Mouse (Mus musculus): ENCODE data around the gene Pfdn2. TPM values are rescaled to one million over a fixed set of nuclear protein-coding genes. Genes with fewer than 3 reads are reported as not detected.

The Pfdn2 gene
- total and polyA plus RNA-seq, 3 experiments: 36.2 to 329 TPM; not detected in 1

GRCm38 (mm10) chr1:171344715-171345114 lies 755 bp upstream of the Pfdn2 start:
- Histone ChIP-seq H3K9ac (ENCODE audit: control insufficient read depth, low read depth, low read length, poor library complexity, severe bottlenecking) (peak overlapping the region; percentile 96), H3K79me2 (ENCODE audit: control insufficient read depth, insufficient read depth, low read length, poor library complexity) (peaks cover 41% of the 10 kb centered on the region), H3K9me3 (replicated peaks; ENCODE audit: insufficient read depth, low read length) (no peaks in the 10 kb centered on the region), H3K27me3 (ENCODE audit: control insufficient read depth in 1 of 2, insufficient read depth in 2 of 2, low read length in 2 of 2) (no peaks in the 10 kb centered on the region), H3K4me3 (ENCODE audit: control insufficient read depth in 1 of 2, insufficient read depth in 1 of 2, low read depth in 2 of 2, low read length in 2 of 2) (peak overlapping the region; percentile 89 to 99), H3K36me3 (ENCODE audit: control insufficient read depth in 1 of 2, insufficient read depth in 2 of 2, low read length in 2 of 2) (peaks cover 10 to 20% of the 10 kb centered on the region in 2 experiments), H3K4me1 (ENCODE audit: control insufficient read depth in 1 of 2, insufficient read depth in 2 of 2, low read length in 2 of 2) (peaks cover 6 to 15% of the 10 kb centered on the region in 2 experiments; a peak in 3 of 4 replicates), H3K27ac (ENCODE audit: control insufficient read depth, low read depth, low read length) (peak overlapping the region; percentile 77)
- no peak for TF ChIP-seq NELFE (IDR thresholded peaks at IDR 0.05; ENCODE audit: low read depth, low read length)
- TF ChIP-seq ZMIZ1 (IDR thresholded peaks at IDR 0.05; ENCODE audit: low read depth, low read length): no peak
- TF ChIP-seq ELF1 (IDR thresholded peaks at IDR 0.05; ENCODE audit: low read depth, low read length): no peak
- TF ChIP-seq CHD2 (IDR thresholded peaks at IDR 0.05; ENCODE audit: low read length): no peak
- no peak for TF ChIP-seq UBTF (IDR thresholded peaks at IDR 0.05; ENCODE audit: borderline replicate concordance, insufficient read depth, low read depth, low read length)
- no peak for TF ChIP-seq ZNF384 (IDR thresholded peaks at IDR 0.05; ENCODE audit: low read depth, low read length)
- TF ChIP-seq TBP (IDR thresholded peaks at IDR 0.05; ENCODE audit: low read depth, low read length): no peak
- no peak for TF ChIP-seq E2F4 (IDR thresholded peaks at IDR 0.05; ENCODE audit: borderline replicate concordance, low read depth, low read length)
- TF ChIP-seq MYC (IDR thresholded peaks at IDR 0.05; ENCODE audit: low read depth, low read length): no peak
- no peak for TF ChIP-seq GABPA (IDR thresholded peaks at IDR 0.05; ENCODE audit: low read depth, low read length)
- no peak for DNase-seq (ENCODE audit: low read depth, low spot score)

GRCm38 (mm10) chr1:171346095-171346450 lies 603 bp downstream of the Pfdn2 start:
- H3K4me1 ChIP-seq (ENCODE audit: control insufficient read depth in 1 of 2, insufficient read depth in 2 of 2, low read length in 2 of 2): peaks cover 6 to 15% of the 10 kb centered on the region in 2 experiments; a peak in 3 of 4 replicates
- H3K9me3 ChIP-seq (replicated peaks; ENCODE audit: insufficient read depth, low read length): no peaks in the 10 kb centered on the region
- DNase-seq (ENCODE audit: low read depth, low spot score): peak; percentile 57
- peak overlapping the region; percentile 89 to 99 for H3K4me3 ChIP-seq (ENCODE audit: control insufficient read depth in 1 of 2, insufficient read depth in 1 of 2, low read depth in 2 of 2, low read length in 2 of 2)
- H3K79me2 ChIP-seq (ENCODE audit: control insufficient read depth, insufficient read depth, low read length, poor library complexity): peaks cover 55% of the 10 kb centered on the region
- TF ChIP-seq POLR2AphosphoS2 (IDR thresholded peaks at IDR 0.05; ENCODE audit: low read length): no peak
- TF ChIP-seq USF2 (IDR thresholded peaks at IDR 0.05; ENCODE audit: borderline replicate concordance in 1 of 2, insufficient read depth in 1 of 2, low read depth in 1 of 2, low read length in 2 of 2): peak in 1 of 2 experiments; percentile 57; a peak in 2 of 4 replicates
- TF ChIP-seq MXI1 (IDR thresholded peaks at IDR 0.05; ENCODE audit: low read depth, low read length): peak; percentile 80
- TF ChIP-seq GATA1 (IDR thresholded peaks at IDR 0.05; ENCODE audit: low read depth, low read length): no peak
- peak; percentile 89 for TF ChIP-seq USF1 (IDR thresholded peaks at IDR 0.05; ENCODE audit: low read depth, low read length)
- TF ChIP-seq MYC (IDR thresholded peaks at IDR 0.05; ENCODE audit: low read depth, low read length): peak; percentile 73
- TF ChIP-seq MAX (IDR thresholded peaks at IDR 0.05; ENCODE audit: low read length): peak; percentile 91
- peak overlapping the region; percentile 96 for H3K9ac ChIP-seq (ENCODE audit: control insufficient read depth, low read depth, low read length, poor library complexity, severe bottlenecking)
- H3K27me3 ChIP-seq (ENCODE audit: control insufficient read depth in 1 of 2, insufficient read depth in 2 of 2, low read length in 2 of 2): no peaks in the 10 kb centered on the region
- H3K27ac ChIP-seq (ENCODE audit: control insufficient read depth, low read depth, low read length): peak overlapping the region; percentile 62
- peaks cover 6 to 20% of the 10 kb centered on the region in 2 experiments for H3K36me3 ChIP-seq (ENCODE audit: control insufficient read depth in 1 of 2, insufficient read depth in 2 of 2, low read length in 2 of 2)
